Mouse (Mus musculus) embryonic facial prominence, embryonic 11.5 days (tissue): Measurements from ENCODE around the gene Gramd1c. TPM values are rescaled to one million over a fixed set of nuclear protein-coding genes. Genes with fewer than 3 reads are reported as not detected.

ENCODE experiments used
- ATAC-seq: fragments of 200-750 bp; cut with Nextera tagmentation; replicated peaks from 2 replicates; pipeline ENCODE4 v1.8.0; 2017; ENCODE audit warnings: low read depth; ENCODE audit not compliant: insufficient number of reproducible peaks, low FRiP score, low TSS enrichment
- DNase-seq: peaks from one replicate; pipeline ENCODE4 v3.0.0-alpha.2; 2015; ENCODE audit warnings: low spot score
- H3K27ac ChIP-seq: fragments of 300-500 bp; sonication (generic); replicated peaks from 2 replicates; pipeline ENCODE4 v1.5.1; 2014; ENCODE audit warnings: mild to moderate bottlenecking, low read depth, low read length, control low read depth
- H3K27me3 ChIP-seq: fragments of 300-500 bp; sonication (generic); 2 replicates; pipeline ENCODE4 v1.6.1; 2014; ENCODE audit warnings: mild to moderate bottlenecking, low read length, moderate library complexity, mixed read lengths; ENCODE audit not compliant: control insufficient read depth, insufficient read depth
- H3K36me3 ChIP-seq: fragments of 300-500 bp; sonication (generic); replicated peaks from 2 replicates; pipeline ENCODE4 v1.6.1; 2014; ENCODE audit warnings: low read depth, mild to moderate bottlenecking, low read length, moderate library complexity, mixed read lengths; ENCODE audit not compliant: control insufficient read depth, insufficient read depth
- H3K4me1 ChIP-seq: fragments of 300-500 bp; sonication (generic); 2 replicates; pipeline ENCODE4 v1.6.1; 2014; ENCODE audit warnings: low read length, mixed read lengths; ENCODE audit not compliant: control insufficient read depth, insufficient read depth
- H3K4me2 ChIP-seq: fragments of 300-500 bp; sonication (generic); 2 replicates; pipeline ENCODE4 v1.6.1; 2014; ENCODE audit warnings: low read depth, mild to moderate bottlenecking, control low read depth, low read length, moderate library complexity
- H3K4me3 ChIP-seq: fragments of 300-500 bp; sonication (generic); 2 replicates; pipeline ENCODE4 v1.5.1; 2014; ENCODE audit warnings: low read depth, low read length, control low read depth
- H3K9ac ChIP-seq: fragments of 300-500 bp; sonication (generic); replicated peaks from 2 replicates; pipeline ENCODE4 v1.6.1; 2014; ENCODE audit warnings: mild to moderate bottlenecking, control low read depth, low read length
- H3K9me3 ChIP-seq: fragments of 300-500 bp; sonication (generic); replicated peaks from 2 replicates; pipeline ENCODE4 v1.6.1; 2016; ENCODE audit warnings: mild to moderate bottlenecking, low read length, inconsistent platforms, mixed read lengths; ENCODE audit not compliant: control insufficient read depth
- WGBS: fragments of 180-500 bp; shearing (Covaris S2); extraction: QIAGEN DNeasy Blood & Tissue Kit; methylation state at CpG from one replicate; pipeline ENCODE4 v1.1.7; 2014; 5-methylcytosine and 5-hydroxymethylcytosine counted together
- polyA plus RNA-seq: library from polyadenylated mRNA; unstranded; fragments of >200 nt; fragmentation: Nextera tagmentation; extraction: Ambion mirVana; gene quantifications from 2 replicates; pipeline ENCODE4 v1.2.1, GENCODE M21; 2014

The Gramd1c gene
- polyA plus RNA-seq, 1 experiment from 2014 or later, result 4.9 TPM

DNA sequence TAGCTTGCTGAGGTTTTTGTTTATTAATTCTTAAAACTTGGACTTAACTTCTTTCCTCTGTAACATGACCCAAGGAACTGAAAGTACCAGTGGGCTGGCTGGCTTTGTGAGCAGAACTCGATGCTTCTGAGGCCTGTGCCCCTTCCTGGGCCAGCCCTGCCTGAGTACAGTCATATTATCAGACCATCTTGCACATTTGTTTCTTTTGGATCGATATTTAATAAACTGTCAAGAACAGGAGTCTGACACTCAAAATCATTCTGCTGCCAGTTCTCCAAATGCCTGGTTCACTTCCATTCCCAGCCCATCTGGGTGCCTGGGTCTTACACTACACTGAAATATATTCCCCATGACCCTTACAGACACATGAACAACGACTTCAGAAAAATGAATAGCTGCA is 117.3 kb downstream of the Gramd1c start:
- Histone ChIP-seq H3K4me3 (no peak overlapping the region), H3K27me3 (no peaks in the 10 kb centered on the region), H3K27ac (no peak overlapping the region), H3K4me2 (no peak overlapping the region), H3K4me1 (no peaks in the 10 kb centered on the region), H3K9me3 (no peaks in the 10 kb centered on the region), H3K9ac (no peak overlapping the region), H3K36me3 (no peaks in the 10 kb centered on the region)
- DNase-seq (no peak), ATAC-seq (no peak)
- 76% methylated on average over 3 of the region's 3 CpGs for WGBS

DNA sequence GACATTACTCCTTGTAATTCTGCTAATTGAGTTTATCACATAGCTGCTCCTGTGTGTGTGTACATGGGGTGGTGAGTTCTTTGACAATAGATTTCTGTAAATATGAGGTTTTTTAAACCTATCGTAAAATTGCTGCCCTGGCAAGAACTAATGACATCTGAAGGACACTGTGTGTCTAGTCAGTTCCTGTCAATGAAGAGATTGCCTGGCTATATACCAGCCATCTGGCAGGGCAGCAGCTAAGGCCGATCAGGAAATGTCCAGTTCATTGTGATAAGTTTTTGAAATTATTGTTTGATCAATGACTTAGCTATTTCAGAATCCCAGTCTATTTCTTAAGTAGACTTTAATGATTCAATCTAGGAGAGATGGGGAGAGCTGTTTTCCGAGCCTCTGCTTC is 117.8 kb downstream of the Gramd1c start:
- H3K9ac ChIP-seq, result no peak overlapping the region
- H3K36me3 ChIP-seq, result no peaks in the 10 kb centered on the region
- no peak for ATAC-seq
- no peak overlapping the region for H3K4me3 ChIP-seq
- no peaks in the 10 kb centered on the region for H3K4me1 ChIP-seq
- 81% methylated on average over 3 of the region's 3 CpGs for WGBS
- H3K4me2 ChIP-seq, result no peak overlapping the region
- no peak for DNase-seq
- H3K9me3 ChIP-seq, result no peaks in the 10 kb centered on the region
- H3K27ac ChIP-seq, result no peak overlapping the region
- H3K27me3 ChIP-seq, result no peaks in the 10 kb centered on the region

GRCm38 (mm10) chr16:43940846-43941245 is 122.3 kb downstream of the Gramd1c start:
- no peak for DNase-seq
- H3K4me1 ChIP-seq, result no peaks in the 10 kb centered on the region
- no peaks in the 10 kb centered on the region for H3K27me3 ChIP-seq
- H3K4me3 ChIP-seq, result no peak overlapping the region
- H3K27ac ChIP-seq, result no peak overlapping the region
- H3K9me3 ChIP-seq, result no peaks in the 10 kb centered on the region
- 93% methylated on average over 4 of the region's 4 CpGs for WGBS
- ATAC-seq, result no peak
- no peak overlapping the region for H3K9ac ChIP-seq
- H3K36me3 ChIP-seq, result no peaks in the 10 kb centered on the region
- no peak overlapping the region for H3K4me2 ChIP-seq

GRCm38 (mm10) chr16:43935892-43936291 is 127.3 kb downstream of the Gramd1c start:
- H3K9me3 ChIP-seq, result no peaks in the 10 kb centered on the region
- no peak overlapping the region for H3K4me3 ChIP-seq
- 76% methylated on average over 3 of the region's 3 CpGs for WGBS
- H3K9ac ChIP-seq, result no peak overlapping the region
- ATAC-seq (no peak), DNase-seq (no peak)
- H3K27me3 ChIP-seq, result no peaks in the 10 kb centered on the region
- H3K4me1 ChIP-seq, result no peaks in the 10 kb centered on the region
- no peaks in the 10 kb centered on the region for H3K36me3 ChIP-seq
- H3K27ac ChIP-seq, result no peak overlapping the region
- no peak overlapping the region for H3K4me2 ChIP-seq

DNA sequence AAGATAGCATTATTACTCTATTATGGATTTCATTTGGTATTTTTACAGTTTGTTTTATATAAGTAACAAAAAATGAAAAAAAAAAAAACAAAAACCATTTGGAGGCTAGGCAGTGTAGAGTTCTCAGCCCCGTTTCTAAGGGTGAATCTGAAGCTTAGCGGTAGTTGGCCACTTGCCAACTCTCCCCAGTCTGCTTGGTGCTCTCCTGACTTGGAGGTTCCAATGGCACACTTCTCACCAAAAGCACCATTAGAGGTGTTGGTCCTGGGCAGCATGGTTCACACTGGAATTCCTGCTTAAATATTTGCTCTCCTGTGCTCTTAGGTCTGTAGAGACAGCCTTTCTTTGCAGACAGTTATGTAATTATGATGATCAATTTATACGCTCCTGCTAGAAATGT is 127.8 kb downstream of the Gramd1c start:
- DNase-seq (no peak), ATAC-seq (no peak)
- Histone ChIP-seq H3K4me2 (no peak overlapping the region), H3K36me3 (no peaks in the 10 kb centered on the region), H3K4me3 (no peak overlapping the region), H3K4me1 (no peaks in the 10 kb centered on the region), H3K27me3 (no peaks in the 10 kb centered on the region), H3K9me3 (no peaks in the 10 kb centered on the region), H3K27ac (no peak overlapping the region), H3K9ac (no peak overlapping the region)
- 81% methylated on average over 3 of the region's 3 CpGs for WGBS

DNA sequence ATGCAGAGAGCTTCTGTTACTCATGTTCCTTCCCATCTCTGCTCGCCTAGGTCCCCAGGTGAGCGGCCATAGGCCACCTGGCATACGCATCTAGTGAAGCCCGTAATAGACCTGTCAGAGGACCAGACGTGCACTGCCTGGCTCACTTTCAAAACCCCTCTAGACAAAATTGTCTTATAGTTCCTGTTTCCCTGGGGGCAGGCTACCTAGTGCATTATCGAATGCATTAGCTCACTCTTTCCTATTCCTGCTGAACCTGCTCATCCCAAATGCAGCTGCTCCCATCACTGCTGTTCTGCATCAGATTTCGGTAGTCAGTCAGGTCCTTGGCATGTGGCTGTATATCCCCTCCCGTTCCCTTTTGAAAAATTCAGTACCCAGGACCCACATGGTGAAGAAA is 128.3 kb downstream of the Gramd1c start:
- H3K4me3 ChIP-seq, result no peak overlapping the region
- ATAC-seq (no peak), DNase-seq (no peak)
- no peak overlapping the region for H3K27ac ChIP-seq
- H3K9ac ChIP-seq, result no peak overlapping the region
- no peak overlapping the region for H3K4me2 ChIP-seq
- no peaks in the 10 kb centered on the region for H3K9me3 ChIP-seq
- 89% methylated on average over 8 of the region's 8 CpGs for WGBS
- no peaks in the 10 kb centered on the region for H3K36me3 ChIP-seq
- H3K4me1 ChIP-seq, result no peaks in the 10 kb centered on the region
- H3K27me3 ChIP-seq, result no peaks in the 10 kb centered on the region

GRCm38 (mm10) chr16:43933041-43933440 is 130.1 kb downstream of the Gramd1c start:
- Histone ChIP-seq H3K4me3 (no peak overlapping the region), H3K9ac (no peak overlapping the region), H3K27me3 (no peaks in the 10 kb centered on the region), H3K4me2 (no peak overlapping the region), H3K27ac (no peak overlapping the region), H3K4me1 (no peaks in the 10 kb centered on the region), H3K36me3 (no peaks in the 10 kb centered on the region), H3K9me3 (no peaks in the 10 kb centered on the region)
- no peak for DNase-seq
- WGBS, result 88% methylated on average over 6 of the region's 6 CpGs
- ATAC-seq, result no peak

DNA sequence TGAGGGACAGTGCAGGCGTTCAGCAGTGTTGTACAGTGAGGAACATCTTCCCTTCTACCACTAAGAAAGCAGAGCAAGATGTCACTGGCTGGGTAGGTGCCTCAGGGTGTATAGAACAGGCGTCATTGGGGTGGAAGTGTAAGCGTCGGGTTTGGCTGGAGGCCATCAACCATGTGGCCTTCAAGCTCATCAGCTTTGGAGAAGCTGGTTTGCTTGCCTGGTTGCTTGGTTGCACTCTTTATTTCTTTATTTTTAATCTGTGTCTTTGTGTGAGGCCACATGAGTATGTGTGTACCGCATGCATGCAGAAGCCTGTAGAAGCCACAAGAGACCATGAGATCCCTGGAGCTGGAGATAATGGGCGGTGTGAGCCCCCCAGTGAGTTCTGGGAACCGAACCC is 130.8 kb downstream of the Gramd1c start:
- H3K4me1 ChIP-seq, result no peaks in the 10 kb centered on the region
- no peaks in the 10 kb centered on the region for H3K27me3 ChIP-seq
- H3K27ac ChIP-seq, result no peak overlapping the region
- H3K36me3 ChIP-seq, result no peaks in the 10 kb centered on the region
- 84% methylated on average over 7 of the region's 7 CpGs for WGBS
- no peak overlapping the region for H3K9ac ChIP-seq
- no peak overlapping the region for H3K4me3 ChIP-seq
- no peak for DNase-seq
- H3K4me2 ChIP-seq, result no peak overlapping the region
- no peak for ATAC-seq
- H3K9me3 ChIP-seq, result no peaks in the 10 kb centered on the region
